Mouse (Mus musculus) urinary bladder, postnatal 25 days (tissue): ENCODE measurements around the gene Iqca.
A peak's percentile ranks its signal among the peaks of the same experiment; 100 is the strongest.

Experiments used
- DNase-seq: peaks from one replicate; pipeline ENCODE4 v3.0.0; 2022; ENCODE audit warnings: low spot score

Gene Iqca

GRCm38 (mm10) chr1:90153099-90153744, at the start of gene Iqca:
Gene Iqca (minus strand): TSS chr1:90153401.
- peak; percentile 62 for DNase-seq

GRCm38 (mm10) chr1:90202207-90202978, 49.2 kb upstream of the Iqca start:
- DNase-seq, result peak; percentile 65

- no peak for DNase-seq
Observed at GRCm38 (mm10) chr1:90201655-90202054, 48.5 kb upstream of the Iqca start.

- DNase-seq, result no peak
Observed at GRCm38 (mm10) chr1:90201246-90201645, 48.0 kb upstream of the Iqca start.

GRCm38 (mm10) chr1:90189046-90189445, 35.8 kb upstream of the Iqca start:
- DNase-seq, result no peak

- DNase-seq, result no peak
Observed at GRCm38 (mm10) chr1:90186874-90187273, 33.7 kb upstream of the Iqca start.

GRCm38 (mm10) chr1:90186173-90186572, 33.0 kb upstream of the Iqca start:
- no peak for DNase-seq

- DNase-seq, result no peak
Observed at GRCm38 (mm10) chr1:90183602-90184001, 30.4 kb upstream of the Iqca start.

GRCm38 (mm10) chr1:90182521-90182920, 29.3 kb upstream of the Iqca start:
- DNase-seq, result no peak

GRCm38 (mm10) chr1:90180966-90181699, 27.9 kb upstream of the Iqca start:
- DNase-seq, result no peak

GRCm38 (mm10) chr1:90180479-90180878, 27.3 kb upstream of the Iqca start:
- DNase-seq, result no peak

GRCm38 (mm10) chr1:90177978-90178377, 24.8 kb upstream of the Iqca start:
- DNase-seq, result no peak

GRCm38 (mm10) chr1:90177565-90177964, 24.4 kb upstream of the Iqca start:
- DNase-seq, result no peak

GRCm38 (mm10) chr1:90176223-90176622, 23.0 kb upstream of the Iqca start:
- no peak for DNase-seq

- DNase-seq, result no peak
Observed at GRCm38 (mm10) chr1:90174338-90174737, 21.1 kb upstream of the Iqca start.

- no peak for DNase-seq
Observed at GRCm38 (mm10) chr1:90164319-90164718, 11.1 kb upstream of the Iqca start.

- no peak for DNase-seq
Observed at GRCm38 (mm10) chr1:90163161-90163560, 10.0 kb upstream of the Iqca start.

GRCm38 (mm10) chr1:90162379-90162857, 9.2 kb upstream of the Iqca start:
- no peak for DNase-seq

- no peak for DNase-seq
Observed at GRCm38 (mm10) chr1:90161623-90162022, 8.4 kb upstream of the Iqca start.

- DNase-seq, result no peak
Observed at GRCm38 (mm10) chr1:90159927-90160326, 6.7 kb upstream of the Iqca start.

GRCm38 (mm10) chr1:90156589-90156988, 3.4 kb upstream of the Iqca start:
- DNase-seq, result no peak

GRCm38 (mm10) chr1:90153787-90154186, 586 bp upstream of the Iqca start:
- DNase-seq, result no peak

- no peak for DNase-seq
Observed at GRCm38 (mm10) chr1:90139729-90140128, 13.5 kb downstream of the Iqca start.
